Mouse (Mus musculus): ENCODE data around the gene Tbc1d5.

DNA sequence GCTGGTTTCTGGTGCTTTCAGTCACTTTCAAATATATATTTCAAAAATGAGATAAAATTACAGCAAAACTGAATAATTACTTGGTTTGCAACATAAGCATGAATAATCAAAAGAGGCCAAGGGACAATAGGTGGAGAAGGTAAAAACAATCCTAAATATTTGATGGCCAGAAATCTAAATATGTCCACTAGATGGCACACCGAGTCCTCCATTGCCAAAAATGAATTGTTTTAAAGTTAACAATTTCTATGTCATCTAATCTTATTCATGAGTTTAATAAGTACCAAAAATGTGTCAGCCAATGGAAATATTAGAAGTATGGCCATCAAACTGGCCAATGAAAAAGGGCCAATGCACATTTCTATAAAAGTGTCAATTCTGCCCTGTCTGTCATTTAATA, 365.1 kb downstream of the Tbc1d5 start:
- TF ChIP-seq CTCF (conservative IDR thresholded peaks at IDR 0.05; ENCODE audit: low read length) (peak; percentile 53), POU5F1 (IDR thresholded peaks at IDR 0.05; ENCODE audit: borderline replicate concordance, low read length) (no peak), NANOG (IDR thresholded peaks at IDR 0.05; ENCODE audit: borderline replicate concordance, low read length) (no peak)

Measured in E14TG2a.4 (cell line).